Mouse (Mus musculus) kidney, adult 11 months (tissue): ENCODE measurements at regions not wholly inside any gene's neighbourhood (a gene's known extent, or its start where the extent isn't known, plus 50 kb on each side); places are given as distances from the start of the nearest gene placed in this dataset.

Experiments used
- DNase-seq: peaks from one replicate; pipeline ENCODE4 v3.0.0; 2022

DNA sequence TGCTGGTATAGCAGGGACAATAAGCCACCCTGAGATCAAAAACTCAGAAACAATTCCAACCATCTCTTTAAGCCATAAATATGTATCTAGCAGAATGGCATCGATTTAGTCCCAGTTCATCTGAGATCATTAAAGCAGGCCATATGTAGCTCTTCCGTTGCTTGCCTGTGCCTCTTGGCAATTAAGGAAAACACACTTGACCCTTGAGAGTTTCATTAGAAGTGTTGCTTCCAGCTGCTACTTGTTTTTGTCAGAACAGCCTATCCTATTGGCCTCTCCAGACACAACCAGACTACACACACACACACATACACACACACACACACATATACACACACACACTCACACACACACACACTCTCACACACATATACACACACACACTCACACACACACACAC, 71.5 kb upstream of the Actbl2 start:
- DNase-seq = no peak

- DNase-seq = no peak
Measured at GRCm38 (mm10) chr13:111185799-111186198, 69.0 kb upstream of the Actbl2 start.

DNA sequence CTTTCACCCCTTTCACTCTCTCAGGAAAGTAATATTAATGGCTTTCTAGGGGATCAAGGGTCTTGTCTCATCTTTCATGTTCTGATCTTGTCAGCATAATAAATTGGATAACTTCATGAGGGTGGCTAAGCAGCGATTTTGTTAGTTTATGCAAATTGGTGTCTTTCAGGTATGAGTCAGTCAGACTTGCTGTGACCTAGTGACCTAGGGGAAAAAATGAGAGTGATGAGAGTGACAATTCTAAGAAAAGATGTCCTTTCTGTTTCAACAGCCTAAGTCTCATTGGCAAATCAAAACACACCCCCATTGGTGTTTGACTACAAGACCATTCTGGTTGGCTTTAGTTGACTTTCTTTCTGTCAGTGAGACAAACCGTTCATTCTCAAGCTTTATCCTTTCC, 68.0 kb upstream of the Actbl2 start:
- no peak for DNase-seq

DNA sequence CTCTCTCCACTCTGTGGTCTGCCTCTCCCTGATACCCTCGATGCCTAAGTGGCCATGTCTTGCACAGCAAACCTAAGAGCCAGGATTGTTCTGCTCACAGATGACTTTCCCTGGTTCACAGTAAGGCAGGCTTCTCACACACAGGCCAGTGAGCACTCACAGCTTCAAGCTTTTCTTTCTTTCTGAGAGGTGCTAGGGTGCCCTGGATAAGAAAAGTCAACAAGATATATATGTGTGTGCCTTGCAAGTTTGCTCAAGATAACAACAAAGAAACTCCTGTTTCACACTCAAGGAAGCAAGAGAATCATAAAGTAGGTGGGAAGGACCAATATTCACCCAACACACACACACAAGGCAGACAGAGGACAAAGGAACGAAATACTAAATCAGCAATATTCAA, 60.9 kb upstream of the Actbl2 start:
- no peak for DNase-seq

- no peak for DNase-seq
Measured at GRCm38 (mm10) chr13:111194337-111194736, 60.5 kb upstream of the Actbl2 start.

DNA sequence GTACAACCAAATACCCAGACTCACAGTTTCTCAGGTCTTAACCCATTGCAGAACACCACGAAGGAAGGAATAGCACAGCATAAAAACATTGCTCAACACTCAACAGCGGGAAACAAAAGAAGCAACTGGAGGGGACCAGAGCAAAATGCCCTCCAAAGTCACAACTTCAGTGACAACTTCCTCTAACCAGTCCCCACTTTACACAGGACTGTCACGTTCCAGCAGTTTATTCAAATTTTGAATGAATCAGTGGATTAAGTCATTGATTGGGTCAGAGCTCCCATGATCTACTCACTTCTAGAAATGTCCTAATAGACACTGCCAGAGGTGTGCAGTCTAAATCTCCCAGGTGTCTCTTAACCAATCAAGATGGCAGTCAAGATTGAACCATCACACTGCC, 53.3 kb upstream of the Actbl2 start:
- no peak for DNase-seq

- DNase-seq = no peak
Measured at GRCm38 (mm10) chr13:111204580-111205285, 50.1 kb upstream of the Actbl2 start.
